Mouse (Mus musculus) left cerebral cortex, adult 2 months (tissue): ENCODE measurements around the gene Raver2. TPM values are rescaled to one million over a fixed set of nuclear protein-coding genes. Genes with fewer than 3 reads are reported as not detected.

ENCODE experiments used
- DNase-seq, 2 experiments: peaks; one replicate each; pipeline ENCODE4 v3.0.0; 2021 to 2022; ENCODE audit warnings: low spot score in 2 of 2, mixed read lengths in 1 of 2; ENCODE audit errors: extremely low spot score in 1 of 2
- H3K27ac ChIP-seq: fragments of 200-600 bp; 2 replicates; pipeline ENCODE4 v1.8.1; 2022
- H3K4me3 ChIP-seq: fragments of 200-600 bp; 2 replicates; pipeline ENCODE4 v1.8.1; 2022
- CTCF ChIP-seq: fragments of 200-600 bp; IDR thresholded peaks from 2 replicates; pipeline ENCODE4 v1.8.1; 2022; ENCODE audit warnings: antibody characterized with exemption, mild to moderate bottlenecking, moderate library complexity
- intact Hi-C: fragments of 180-260 bp; cut with DNase I; formaldehyde crosslinking; loops from one replicate; pipeline ENCODE4 v1.15.1; 2025
- long read RNA-seq, 2 experiments: library from polyadenylated mRNA; stranded (forward); transcript quantifications; one replicate each; pipeline ENCODE4 v2.0.0; 2021; ENCODE audit warnings: borderline mapping rate in 2 of 2
- total RNA-seq, 2 experiments: library from RNA; stranded (reverse); gene quantifications; 2 replicates each; pipeline ENCODE4 v1.2.3; 2021

Gene Raver2
- total RNA-seq = 10 to 100 TPM; 18.1 to 22.3 TPM
- long read RNA-seq, experiment 1, full-length matches to known transcripts = 14 of 21 reads
- long read RNA-seq, experiment 1, partial matches to known transcripts = 1 of 21 reads
- long read RNA-seq, experiment 1, other reads (novel, unspliced or antisense) = 6 of 21 reads
- long read RNA-seq, experiment 2, full-length matches to known transcripts = 21 of 31 reads
- long read RNA-seq, experiment 2, partial matches to known transcripts = 3 of 31 reads
- long read RNA-seq, experiment 2, other reads (novel, unspliced or antisense) = 7 of 31 reads

GRCm38 (mm10) chr4:101068786-101069153 lies at the start of gene Raver2:
Gene Raver2, plus strand, starts transcription at chr4:101068983.
- H3K27ac ChIP-seq = peak within 1 kb of the TSS; percentile 66
- intact Hi-C loops = no loop called here
- H3K4me3 ChIP-seq = peak within 1 kb of the TSS; percentile 65
- peak; percentile 66 for DNase-seq
- no peak; the same call in 1 of the 2 replicates for TF ChIP-seq CTCF

GRCm38 (mm10) chr4:101020596-101020995 lies 48.2 kb upstream of the Raver2 start, which contains the start of gene Gm10577:
Gene Gm10577, minus strand, starts transcription at chr4:101020696.
- H3K27ac ChIP-seq = no peak within 1 kb of the TSS
- intact Hi-C loops = no loop called here
- no peak for TF ChIP-seq CTCF
- H3K4me3 ChIP-seq = no peak within 1 kb of the TSS
- no peak for DNase-seq

GRCm38 (mm10) chr4:101026566-101026965 lies 42.2 kb upstream of the Raver2 start:
- Histone ChIP-seq H3K4me3 (no peak overlapping the region), H3K27ac (no peak overlapping the region)
- intact Hi-C loops = no loop called here
- no peak for TF ChIP-seq CTCF
- DNase-seq = peak; percentile 20 to 32

DNA sequence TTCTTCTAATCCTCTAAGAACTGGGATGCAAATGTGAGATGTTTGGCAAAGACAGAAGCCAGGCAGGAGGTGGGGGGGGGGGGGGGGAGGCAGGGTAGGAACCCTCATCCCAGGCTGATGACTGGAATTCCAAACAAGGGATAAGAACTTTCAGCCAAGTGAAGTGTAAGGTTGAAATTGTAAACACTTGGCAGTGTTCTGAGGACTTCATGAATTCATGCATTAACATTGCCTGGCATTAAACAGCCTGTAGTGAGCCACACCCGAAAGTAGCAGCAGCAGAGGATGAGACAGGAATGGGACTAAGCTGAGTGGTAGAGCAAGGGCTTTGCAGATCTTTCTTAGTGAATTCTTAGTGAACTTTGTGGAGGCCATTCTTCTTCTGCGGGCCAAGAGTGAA lies 41.8 kb upstream of the Raver2 start:
- intact Hi-C loops = no loop called here
- Histone ChIP-seq H3K4me3 (no peak overlapping the region), H3K27ac (no peak overlapping the region)
- no peak for DNase-seq
- no peak for TF ChIP-seq CTCF

DNA sequence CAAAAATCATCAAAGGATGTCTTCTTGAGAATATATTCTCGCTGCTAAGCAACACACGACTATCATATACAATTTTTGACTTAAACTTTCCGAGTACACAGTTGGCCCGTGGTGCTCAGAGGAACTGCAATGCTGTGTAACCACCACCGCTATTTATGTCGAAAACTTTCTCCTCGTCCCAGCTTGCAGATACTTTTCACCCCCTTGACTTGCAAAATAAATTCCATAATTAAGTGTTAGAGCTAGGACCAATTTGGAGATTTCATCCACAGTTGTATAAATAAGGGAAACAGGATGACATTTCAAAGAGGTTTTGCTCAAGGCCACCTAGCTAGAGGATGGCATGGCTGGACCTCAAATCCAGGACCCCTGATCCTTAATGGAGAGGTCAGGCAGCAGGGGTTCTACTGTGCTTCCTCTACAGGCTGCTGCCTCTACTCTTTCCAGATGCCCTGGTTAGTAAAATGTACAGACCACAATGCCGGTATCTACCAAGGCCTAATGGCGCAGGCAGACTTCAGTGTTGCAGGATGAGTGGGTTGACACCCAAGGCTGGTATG lies 40.9 kb upstream of the Raver2 start:
- H3K4me3 ChIP-seq = no peak overlapping the region
- TF ChIP-seq CTCF = no peak
- H3K27ac ChIP-seq = no peak overlapping the region
- intact Hi-C loops = no loop called here
- no peak for DNase-seq

- TF ChIP-seq CTCF = no peak
Observed at GRCm38 (mm10) chr4:101033047-101033446, 35.7 kb upstream of the Raver2 start.

DNA sequence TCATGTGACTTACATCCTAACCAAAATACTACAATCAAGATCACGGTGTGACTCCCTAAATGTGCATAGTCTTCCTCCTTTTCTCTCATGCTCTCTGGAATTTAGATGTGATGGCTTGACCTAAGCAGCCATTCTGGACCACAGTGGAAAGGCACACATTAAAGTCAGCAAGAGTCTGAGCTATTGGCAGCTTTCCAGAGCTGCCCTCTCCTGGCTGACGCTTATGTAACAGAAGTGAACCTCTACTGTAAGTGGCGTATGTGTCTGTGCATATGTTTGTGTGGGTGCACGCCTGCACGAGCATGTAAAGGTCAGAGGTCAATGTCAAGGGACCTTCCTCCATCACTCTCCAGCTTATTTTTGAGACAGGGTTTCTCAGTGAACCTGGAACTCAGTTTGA lies 33.7 kb upstream of the Raver2 start:
- no peak overlapping the region for H3K27ac ChIP-seq
- no peak overlapping the region for H3K4me3 ChIP-seq
- DNase-seq = no peak
- TF ChIP-seq CTCF = no peak
- intact Hi-C loops = no loop called here

More at GRCm38 (mm10) chr4:101033047-101033446, 35.7 kb upstream of the Raver2 start:
- DNase-seq = no peak
- intact Hi-C loops = no loop called here
- H3K4me3 ChIP-seq = no peak overlapping the region
- H3K27ac ChIP-seq = no peak overlapping the region

GRCm38 (mm10) chr4:101037156-101037555 lies 31.6 kb upstream of the Raver2 start:
- no peak for TF ChIP-seq CTCF
- intact Hi-C loops = no loop called here
- DNase-seq = peak; percentile 31 to 45
- Histone ChIP-seq H3K4me3 (no peak overlapping the region), H3K27ac (peak overlapping the region; percentile 53; the same call in 1 of the 2 replicates)

DNA sequence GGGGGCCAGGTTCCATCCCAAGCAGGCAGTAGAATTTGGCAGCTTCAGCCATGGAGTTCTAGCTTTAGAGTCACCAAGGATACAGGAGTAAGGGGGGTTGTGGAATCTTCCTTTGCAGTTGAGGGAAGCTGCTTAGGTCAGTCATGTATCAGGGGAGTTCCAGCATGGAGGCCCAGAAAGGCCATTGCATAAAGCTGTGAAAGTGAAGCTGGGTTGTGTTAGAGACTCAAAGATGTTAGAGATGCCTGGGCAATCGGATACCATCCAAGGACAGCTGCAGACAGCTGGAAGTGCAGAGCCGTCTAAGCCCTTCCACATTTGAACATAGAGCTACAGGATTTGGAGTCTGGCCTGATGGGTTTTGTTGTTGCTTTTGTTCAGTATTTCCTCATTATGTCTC lies 25.1 kb upstream of the Raver2 start:
- no peak overlapping the region for H3K27ac ChIP-seq
- TF ChIP-seq CTCF = no peak
- intact Hi-C loops = no loop called here
- DNase-seq = no peak
- H3K4me3 ChIP-seq = no peak overlapping the region

GRCm38 (mm10) chr4:101044149-101044548 lies 24.6 kb upstream of the Raver2 start:
- Histone ChIP-seq H3K27ac (no peak overlapping the region), H3K4me3 (no peak overlapping the region)
- no peak for DNase-seq
- no peak for TF ChIP-seq CTCF
- intact Hi-C loops = no loop called here

DNA sequence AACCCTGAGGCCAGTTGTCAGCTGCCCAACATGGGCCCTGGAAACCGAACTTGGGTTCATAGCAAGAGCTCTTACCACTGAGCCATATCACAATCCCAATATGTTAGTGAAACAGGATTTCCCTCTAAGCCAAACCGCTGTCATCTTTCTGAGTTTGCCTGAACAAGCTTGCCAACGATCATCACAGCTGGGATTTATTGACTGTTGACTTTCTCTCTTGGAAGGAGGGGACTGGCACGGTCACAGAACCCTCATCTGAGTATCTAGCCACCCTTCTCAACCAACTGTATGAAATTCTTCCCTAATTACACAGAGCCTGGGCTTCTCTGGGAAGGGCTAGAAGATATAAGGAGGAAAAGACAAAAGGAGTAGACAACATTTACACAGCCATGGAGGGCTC lies 22.2 kb upstream of the Raver2 start:
- Histone ChIP-seq H3K27ac (no peak overlapping the region), H3K4me3 (no peak overlapping the region)
- intact Hi-C loops = no loop called here
- no peak for TF ChIP-seq CTCF
- DNase-seq = no peak

DNA sequence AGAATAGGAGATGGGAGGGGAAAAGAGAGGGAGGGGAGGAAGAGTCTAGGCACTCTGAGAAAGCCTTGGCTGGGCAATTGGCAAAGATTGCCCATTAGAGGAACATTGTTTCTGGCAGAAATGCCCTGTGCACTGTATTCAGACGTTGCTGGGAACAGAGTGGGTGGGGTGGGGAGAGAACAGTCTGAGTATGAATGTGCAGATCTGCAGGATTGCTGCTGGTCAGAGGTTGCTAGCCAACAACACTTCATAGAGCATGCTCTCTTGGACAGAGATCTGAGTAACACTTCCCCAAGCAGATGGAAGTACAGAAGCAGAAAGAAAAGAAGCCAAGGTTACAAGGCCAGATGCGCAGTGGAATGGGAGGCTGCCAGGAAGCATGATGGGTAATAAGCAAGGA lies 6.6 kb upstream of the Raver2 start:
- Histone ChIP-seq H3K27ac (no peak overlapping the region), H3K4me3 (no peak overlapping the region)
- TF ChIP-seq CTCF = no peak
- intact Hi-C loops = no loop called here
- DNase-seq = no peak

DNA sequence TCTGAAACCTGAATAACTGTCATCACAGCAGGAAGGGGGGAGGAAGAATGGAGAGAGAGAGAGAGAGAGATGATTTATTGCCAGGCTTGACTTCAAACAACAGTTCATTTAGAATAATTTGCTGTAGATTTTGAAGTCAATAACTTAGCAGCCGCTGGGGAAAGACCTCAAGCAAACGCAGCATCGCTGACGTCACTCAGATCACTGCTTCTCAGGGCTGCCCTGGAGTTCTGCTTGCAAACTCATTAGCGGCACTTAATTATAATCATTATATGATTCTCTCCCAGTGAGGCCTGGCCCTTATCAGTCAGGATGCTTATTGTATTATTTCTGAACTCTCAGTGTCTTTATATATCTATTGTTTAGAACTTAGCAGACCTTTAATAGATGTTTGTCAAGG lies 2.4 kb upstream of the Raver2 start:
- intact Hi-C loops = no loop called here

More for the DNA sequence above, 2.4 kb upstream of the Raver2 start:
- Histone ChIP-seq H3K4me3 (no peak overlapping the region), H3K27ac (no peak overlapping the region)
- DNase-seq = no peak
- TF ChIP-seq CTCF = no peak
